Mouse (Mus musculus): ENCODE data around the gene Snx9.

Gene Snx9

DNA sequence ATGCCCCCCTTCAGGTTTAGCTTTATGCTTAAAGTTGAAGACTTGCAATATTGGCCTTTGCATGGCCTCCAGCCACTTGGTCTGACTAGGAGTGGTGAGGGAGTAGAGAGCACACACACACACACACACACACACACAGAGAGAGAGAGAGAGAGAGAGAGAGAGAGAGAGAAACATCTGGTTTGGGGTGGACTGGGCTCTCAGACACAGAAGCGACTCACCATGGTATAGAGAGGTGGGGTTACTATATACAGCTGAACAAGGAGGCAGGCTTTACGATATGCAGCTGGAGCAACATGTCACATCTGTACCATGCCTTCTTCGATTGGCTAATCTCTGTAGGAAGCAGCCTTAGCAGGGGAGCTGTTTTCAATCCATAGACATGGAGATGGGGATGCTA, 94.6 kb downstream of the Snx9 start:
- DNase-seq: no peak

DNA sequence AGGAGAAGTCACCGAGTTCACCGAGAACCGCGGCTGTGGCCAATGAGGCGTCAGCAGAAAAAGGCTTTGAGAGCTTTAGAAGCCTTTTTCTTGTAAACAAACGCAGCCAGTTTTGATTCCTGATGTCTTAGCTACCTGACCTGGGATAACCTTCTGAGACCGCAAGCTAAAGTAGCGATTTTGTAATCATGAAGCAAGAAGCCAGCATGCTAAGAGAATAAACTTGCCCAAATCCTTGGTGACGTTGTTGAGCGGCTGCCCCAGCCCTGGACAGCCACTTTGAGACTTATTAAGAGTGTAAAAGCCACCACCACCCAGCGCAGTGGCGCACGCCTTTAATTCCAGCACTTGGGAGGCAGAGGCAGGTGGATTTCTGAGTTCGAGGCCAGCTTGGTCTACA, 95.1 kb downstream of the Snx9 start:
- no peak for DNase-seq

GRCm38 (mm10) chr17:5937441-5937840, 96.3 kb downstream of the Snx9 start:
- DNase-seq: no peak

GRCm38 (mm10) chr17:5939871-5940270, 98.7 kb downstream of the Snx9 start:
- no peak for DNase-seq

DNA sequence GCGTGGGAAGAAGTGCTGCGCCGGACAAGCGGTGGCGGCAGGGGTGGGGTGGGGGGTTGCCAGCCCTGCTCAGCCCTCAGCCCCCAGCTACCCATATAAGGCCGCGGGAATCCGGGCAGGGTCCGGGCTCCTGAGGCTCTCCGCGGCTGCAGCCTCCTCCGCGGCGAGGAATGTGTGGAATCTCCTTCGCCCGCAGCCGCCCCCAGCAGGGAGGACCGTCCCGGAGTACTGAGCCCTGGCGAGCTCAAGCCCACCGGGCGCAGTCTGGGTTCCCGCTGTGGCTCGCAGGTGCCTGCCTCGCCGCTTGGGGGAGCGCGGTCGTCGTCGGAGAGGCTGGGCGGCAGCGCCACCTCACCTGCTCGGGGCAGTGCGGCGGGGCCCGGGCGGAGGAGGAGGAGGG, 99.7 kb downstream of the Snx9 start:
- peak; percentile 77 for DNase-seq

GRCm38 (mm10) chr17:5941230-5942043, 100.3 kb downstream of the Snx9 start, which contains the start of gene Synj2:
Synj2 (plus strand) TSS chr17:5941280.
- peak; percentile 42 for DNase-seq

DNA sequence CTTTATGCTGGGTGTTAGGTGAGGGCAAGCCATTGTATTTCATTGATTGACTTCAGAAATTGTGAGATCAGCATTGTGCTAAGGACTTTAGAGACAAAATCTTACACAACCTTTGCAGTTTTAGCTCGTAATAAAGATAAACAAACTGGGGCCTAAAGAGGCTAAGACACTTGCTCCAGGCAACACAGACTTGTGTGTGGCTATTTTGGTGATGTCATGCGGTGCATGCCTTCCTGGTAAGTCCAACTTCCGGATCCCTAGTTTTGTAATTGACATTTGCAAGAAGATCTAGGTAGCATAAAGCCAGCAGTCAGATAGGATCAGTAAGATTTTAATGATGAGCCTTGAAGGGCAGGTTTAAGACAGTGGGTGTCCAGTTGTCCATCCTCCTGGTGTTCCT, 101.0 kb downstream of the Snx9 start:
- DNase-seq: no peak

DNA sequence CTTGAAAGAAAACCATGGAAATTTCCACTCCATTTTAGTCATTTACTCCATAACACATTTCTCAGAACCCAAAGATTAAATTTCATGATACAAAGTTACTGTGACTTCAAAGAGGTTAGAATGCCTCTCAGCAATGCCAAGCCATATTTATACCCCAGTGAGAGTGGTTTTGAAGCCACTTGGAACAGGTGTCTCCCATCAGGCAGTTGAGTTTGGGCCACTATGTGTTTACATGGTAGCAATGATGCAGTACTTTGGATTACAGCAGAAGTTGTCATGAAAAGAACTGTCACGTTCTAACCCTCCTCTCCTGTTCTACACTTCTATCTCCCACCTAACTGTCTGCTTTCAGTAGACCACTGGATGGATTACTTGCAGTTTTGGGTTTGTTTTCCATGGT, 101.9 kb downstream of the Snx9 start:
- DNase-seq: no peak

DNA sequence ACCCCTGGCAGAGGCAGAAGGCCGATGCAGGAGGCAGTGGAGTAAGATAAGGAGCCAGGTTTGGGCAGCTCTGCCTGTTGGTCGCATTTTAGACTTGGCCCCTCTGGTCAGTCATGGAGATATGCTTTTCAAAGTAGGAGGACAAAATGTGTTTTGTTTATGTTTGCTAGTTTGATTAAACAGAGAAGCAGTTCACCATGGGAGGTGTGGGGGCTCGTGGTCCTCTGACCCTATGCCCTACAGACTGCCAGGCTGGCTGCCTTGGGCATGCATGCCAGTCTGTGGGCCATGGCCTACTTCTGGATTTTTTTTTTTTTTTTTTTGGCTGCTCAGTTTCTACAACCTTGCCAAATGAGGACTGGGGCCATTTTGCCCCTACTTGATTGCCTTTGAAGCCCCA, 105.9 kb downstream of the Snx9 start:
- no peak for DNase-seq

- no peak for DNase-seq
Measured at GRCm38 (mm10) chr17:5952455-5952854, 111.3 kb downstream of the Snx9 start.

DNA sequence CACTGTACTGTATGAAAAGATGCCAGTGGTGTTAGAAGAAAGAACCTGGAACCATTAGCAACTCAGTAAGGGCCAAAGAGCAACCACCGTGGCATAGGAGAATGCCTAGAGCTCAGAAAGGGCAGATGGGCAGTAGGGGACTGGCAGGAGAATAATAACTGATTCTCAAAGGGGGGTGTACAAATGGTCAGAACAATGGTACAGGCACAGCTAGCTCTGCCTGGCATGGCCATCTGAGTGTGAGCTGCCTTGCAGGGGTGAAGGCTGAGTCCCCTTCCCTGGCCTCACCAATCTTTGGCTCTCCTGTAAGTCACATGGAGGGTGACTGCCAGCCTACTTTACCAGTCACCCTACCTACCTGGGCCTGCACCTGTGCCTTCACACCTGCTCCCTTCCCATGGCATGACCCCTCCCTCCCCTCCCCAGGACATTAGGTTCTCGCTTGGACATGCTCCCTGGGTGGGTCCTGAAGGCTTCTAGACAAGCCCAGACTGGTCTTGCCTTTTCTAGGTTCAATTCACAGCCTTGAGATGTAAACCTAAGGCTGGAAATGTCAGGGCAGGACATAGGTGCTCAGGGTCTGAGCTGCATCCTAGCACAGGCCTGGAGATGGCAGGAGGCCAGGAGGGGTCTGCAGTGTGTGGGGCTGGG, 115.3 kb downstream of the Snx9 start:
- no peak for DNase-seq

- no peak for DNase-seq
Measured at GRCm38 (mm10) chr17:5957097-5957496, 116.0 kb downstream of the Snx9 start.

- DNase-seq: no peak
Measured at GRCm38 (mm10) chr17:5958229-5958628, 117.1 kb downstream of the Snx9 start.

- DNase-seq: no peak
Measured at GRCm38 (mm10) chr17:5958636-5959035, 117.5 kb downstream of the Snx9 start.

- DNase-seq: no peak
Measured at GRCm38 (mm10) chr17:5959096-5959495, 118.0 kb downstream of the Snx9 start.

- DNase-seq: no peak
Measured at GRCm38 (mm10) chr17:5959802-5960201, 118.7 kb downstream of the Snx9 start.

- no peak for DNase-seq
Measured at GRCm38 (mm10) chr17:5963766-5964165, 122.6 kb downstream of the Snx9 start.

DNA sequence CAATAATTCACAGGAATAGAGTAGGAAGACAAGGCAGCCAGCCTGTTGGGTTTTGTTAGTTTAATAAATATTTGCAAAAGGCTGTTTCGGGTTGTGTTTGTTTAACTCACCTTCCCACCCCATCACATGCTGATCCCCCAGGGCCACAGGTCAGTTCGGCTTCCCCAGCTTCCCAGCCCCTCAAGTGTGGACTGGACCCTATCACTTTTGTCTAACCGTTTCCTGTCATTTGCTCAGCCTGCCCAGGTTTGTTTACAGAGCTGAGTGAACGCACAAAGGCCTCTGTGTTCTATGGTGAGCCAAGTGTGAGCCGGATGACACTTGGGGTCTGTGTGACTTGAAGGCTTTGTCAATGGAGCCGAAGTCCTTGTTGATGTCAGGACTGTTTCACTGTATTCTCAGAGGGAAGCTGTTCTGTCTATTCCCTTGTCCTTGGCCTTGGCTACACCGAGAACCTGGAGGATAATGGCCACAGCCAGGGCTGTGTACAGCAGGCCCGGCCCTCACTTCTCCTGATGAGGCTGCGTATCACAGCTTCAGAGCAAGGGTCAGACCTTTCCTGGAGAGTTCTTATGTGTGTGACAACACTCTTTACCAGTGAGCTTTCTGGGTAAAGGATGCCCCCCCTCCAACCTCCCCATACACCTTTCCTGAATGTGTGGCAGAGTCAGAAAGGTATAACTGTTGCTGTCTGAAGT, 124.1 kb downstream of the Snx9 start:
- DNase-seq: no peak

DNA sequence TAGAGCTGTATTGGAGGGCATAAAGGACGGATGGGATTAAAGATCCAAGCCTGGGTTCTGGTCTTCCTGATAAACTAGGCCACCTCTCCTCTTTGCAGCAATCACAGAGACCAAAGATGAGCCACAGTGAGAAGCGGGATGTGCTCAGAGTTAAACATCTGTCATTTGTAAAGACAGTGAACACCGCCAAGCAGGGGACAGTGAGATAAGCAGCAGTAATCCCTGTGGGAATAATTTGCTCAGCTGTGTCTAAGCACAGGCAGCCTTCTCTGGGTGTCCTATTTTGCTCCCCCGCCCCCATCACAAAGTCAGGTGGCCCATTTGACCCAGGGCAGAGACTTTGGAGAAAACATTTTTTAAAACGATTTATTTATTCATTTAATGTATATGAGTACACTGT, 125.6 kb downstream of the Snx9 start:
- DNase-seq: no peak

DNA sequence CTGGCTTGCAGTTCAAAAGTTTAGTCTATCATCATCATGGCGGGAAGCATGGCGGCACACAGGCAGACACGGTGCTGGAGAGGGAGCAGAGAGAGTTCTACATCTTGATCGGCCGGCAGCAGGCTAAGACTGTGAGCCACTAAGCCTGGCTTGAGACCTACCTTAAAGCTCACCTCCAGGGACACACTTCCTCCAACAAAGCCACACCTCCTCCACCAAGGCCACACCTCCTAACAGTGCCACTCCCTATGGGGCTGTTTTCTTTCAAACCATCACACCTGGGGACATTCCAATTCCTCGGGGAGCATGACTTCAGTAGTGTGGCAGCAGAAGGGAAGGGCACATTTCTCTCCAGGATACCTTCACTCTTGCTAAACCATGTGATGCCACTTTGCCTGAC, 127.4 kb downstream of the Snx9 start:
- no peak for DNase-seq

- no peak for DNase-seq
Measured at GRCm38 (mm10) chr17:5969246-5969645, 128.1 kb downstream of the Snx9 start.

DNA sequence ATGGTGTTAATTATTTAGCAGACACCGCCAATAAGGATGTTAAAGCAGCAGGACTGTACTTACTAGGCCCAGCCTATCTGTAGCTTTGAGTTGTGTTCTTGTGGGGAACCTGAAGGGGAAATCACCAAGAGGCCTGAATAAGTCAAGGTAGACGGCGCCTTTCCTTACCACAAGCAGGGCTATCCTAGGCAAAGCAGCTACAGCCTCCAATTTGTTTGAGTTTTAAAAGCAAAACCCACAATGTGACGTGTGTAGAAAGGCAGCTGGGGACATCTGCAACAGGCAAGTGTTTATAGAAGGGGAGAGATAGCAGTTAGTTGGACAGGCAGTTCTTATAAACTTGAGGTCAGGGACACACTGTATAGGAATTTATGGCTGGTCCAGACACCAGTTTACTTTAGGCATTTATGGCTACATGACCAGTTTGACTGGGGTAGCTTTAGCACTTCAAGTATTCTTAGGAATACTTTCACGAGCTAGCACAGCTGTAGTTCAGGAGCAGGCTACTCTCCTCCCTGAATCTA, 129.2 kb downstream of the Snx9 start:
- no peak for DNase-seq

DNA sequence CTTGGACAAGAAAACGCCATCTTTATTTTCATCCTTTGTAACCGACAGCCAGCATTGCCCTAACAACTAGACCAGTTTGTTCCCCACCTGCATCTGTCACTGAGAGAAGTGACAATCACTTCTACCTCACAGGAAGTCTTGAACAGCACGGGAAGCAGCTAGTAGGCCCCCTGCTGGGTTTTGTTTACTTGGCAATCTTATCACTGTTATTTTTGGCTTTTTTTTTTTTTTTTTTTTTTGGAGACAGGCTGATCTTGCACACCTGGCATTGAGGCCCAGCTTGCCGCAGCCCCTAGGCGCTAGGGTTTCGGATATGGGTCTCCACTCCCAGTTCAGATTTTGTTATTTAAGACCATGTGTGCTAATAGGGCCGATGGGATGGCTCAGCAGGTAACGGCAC, 132.4 kb downstream of the Snx9 start:
- no peak for DNase-seq

Data from right cerebral cortex, postnatal 14 days (tissue).